Mouse (Mus musculus) megakaryocyte, embryonic 14.5 days (primary cell): ENCODE results near the gene Thap12.

Experiments
- FLI1 ChIP-seq: IDR thresholded peaks from 2 replicates; pipeline ENCODE4 v1.6.1; 2012; ENCODE audit warnings: low read length, inconsistent platforms, mixed read lengths
- GATA1 ChIP-seq: IDR thresholded peaks from 3 replicates; pipeline ENCODE4 v1.6.1; 2012; ENCODE audit warnings: mixed read lengths, low read length, inconsistent platforms, borderline replicate concordance

DNA sequence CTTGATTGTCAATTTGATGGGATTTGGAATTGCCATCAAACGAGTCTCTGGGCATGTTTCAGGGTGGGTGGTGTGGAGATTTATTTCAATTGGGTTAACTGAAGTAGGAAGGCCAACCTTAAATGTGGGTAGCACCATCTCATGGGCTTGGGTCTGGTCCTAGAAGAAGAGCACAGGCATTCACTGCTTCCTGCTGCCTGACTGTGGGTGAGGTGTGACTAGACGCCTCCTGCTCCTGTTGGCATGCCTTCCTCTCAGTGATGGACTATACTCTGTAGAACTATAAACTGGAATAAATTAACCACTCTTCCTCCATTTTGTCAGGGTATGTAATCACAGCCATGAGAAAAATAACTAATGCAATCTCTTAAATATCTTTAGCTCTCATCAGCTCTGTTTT, 22.2 kb upstream of the Thap12 start:
- no peak for TF ChIP-seq GATA1
- TF ChIP-seq FLI1, result no peak
